Mouse (Mus musculus): ENCODE measurements around the gene Fam206a. TPM values are rescaled to one million over a fixed set of nuclear protein-coding genes. Genes with fewer than 3 reads are reported as not detected.

Fam206a gene
- polyA plus RNA-seq, 1 experiment = 18.9 TPM

- Histone ChIP-seq H3K4me3 (ENCODE audit: insufficient read depth, low read length) (no peak overlapping the region), H3K4me1 (ENCODE audit: control insufficient read depth, insufficient read depth, low read length) (no peaks in the 10 kb centered on the region), H3K27ac (ENCODE audit: insufficient read depth, low read length) (no peak overlapping the region)
- TF ChIP-seq CTCF (IDR thresholded peaks at IDR 0.05; ENCODE audit: borderline replicate concordance, insufficient read depth, low read length) (no peak), POLR2A (IDR thresholded peaks at IDR 0.05; ENCODE audit: low read depth, low read length) (no peak)
These were observed 56.6 kb downstream of the Fam206a start for GRCm38 (mm10) chr4:56858733-56859132.

Other genes with a start within 250 kb of the Fam206a start
- not detected in 2 replicates for gene Gm26657, start 62.3 kb upstream of the Fam206a start, polyA plus RNA-seq (2011; ENCODE audit: insufficient read length, low read depth, missing spikeins)
- not detected in 2 replicates for gene Actl7b, start 60.9 kb upstream of the Fam206a start, polyA plus RNA-seq (2011; ENCODE audit: insufficient read length, low read depth, missing spikeins)
- gene Actl7a, start 58.9 kb upstream of the Fam206a start, polyA plus RNA-seq (2011; ENCODE audit: insufficient read length, low read depth, missing spikeins) = not detected in 2 replicates
- 41.6 and 51.3 TPM in 2 replicates for gene Elp1, start within 50 bp of the Fam206a start, polyA plus RNA-seq (2011; ENCODE audit: insufficient read length, low read depth, missing spikeins)
- 5.6 and 10.4 TPM in 2 replicates for gene Ctnnal1, start 62.8 kb downstream of the Fam206a start, polyA plus RNA-seq (2011; ENCODE audit: insufficient read length, low read depth, missing spikeins)
- gene Tmem245, start 145.1 kb downstream of the Fam206a start, polyA plus RNA-seq (2011; ENCODE audit: insufficient read length, low read depth, missing spikeins) = 24.8 and 28.8 TPM in 2 replicates
- gene Frrs1l, start 188.0 kb downstream of the Fam206a start, polyA plus RNA-seq (2011; ENCODE audit: insufficient read length, low read depth, missing spikeins) = 0.16 and 0.23 TPM in 2 replicates

Data from embryonic fibroblast, embryonic 13.5 days (primary cell).